Mouse (Mus musculus): ENCODE data around the gene Srd5a1. TPM values are rescaled to one million over a fixed set of nuclear protein-coding genes. Genes with fewer than 3 reads are reported as not detected.
A peak's percentile ranks its signal among the peaks of the same experiment; 100 is the strongest.
"Not testable (repeated sequence)": the region's sequence is repeated elsewhere in the genome, so short reads cannot be mapped to it uniquely, and the experiment has no call there.

The Srd5a1 gene
- polyA plus RNA-seq, 1 experiment from 2014 or later, result 28.7 TPM

- Histone ChIP-seq H3K9me3 (replicated peaks; ENCODE audit: low read length) (no peaks in the 10 kb centered on the region), H3K4me2 (ENCODE audit: low read length) (no peak overlapping the region), H3K27ac (no peak overlapping the region), H3K9ac (ENCODE audit: low read depth, low read length) (no peak overlapping the region), H3K27me3 (ENCODE audit: insufficient read depth, low read length) (no peaks in the 10 kb centered on the region), H3K4me1 (replicated peaks; ENCODE audit: insufficient read depth, low read length) (no peaks in the 10 kb centered on the region), H3K36me3 (ENCODE audit: insufficient read depth, low read length) (peaks cover 45% of the 10 kb centered on the region), H3K4me3 (replicated peaks; ENCODE audit: low read depth, low read length) (no peak overlapping the region)
- WGBS, result 70% methylated on average over 6 of the region's 6 CpGs
- no peak for TF ChIP-seq CTCF (IDR thresholded peaks at IDR 0.05; ENCODE audit: low read depth)
- ATAC-seq (replicated peaks; ENCODE audit: low FRiP score, low read depth) (no peak), DNase-seq (ENCODE audit: low spot score) (no peak)
Observed at GRCm38 (mm10) chr13:69636816-69637215, 25.6 kb upstream of the Srd5a1 start.

- TF ChIP-seq CTCF (IDR thresholded peaks at IDR 0.05; ENCODE audit: low read depth), result no peak
- 89% methylated on average over 3 of the region's 3 CpGs for WGBS
- ATAC-seq (replicated peaks; ENCODE audit: low FRiP score, low read depth), result peak; percentile 36; the same call in 1 of the 2 replicates
Observed at GRCm38 (mm10) chr13:69636375-69636774, 25.1 kb upstream of the Srd5a1 start.

GRCm38 (mm10) chr13:69635836-69636235, 24.6 kb upstream of the Srd5a1 start:
- H3K27me3 ChIP-seq (ENCODE audit: insufficient read depth, low read length); H3K4me1 ChIP-seq (replicated peaks; ENCODE audit: insufficient read depth, low read length); H3K9me3 ChIP-seq (replicated peaks; ENCODE audit: low read length); ATAC-seq (replicated peaks; ENCODE audit: low FRiP score, low read depth); H3K9ac ChIP-seq (ENCODE audit: low read depth, low read length); H3K27ac ChIP-seq; H3K4me2 ChIP-seq (ENCODE audit: low read length); DNase-seq (ENCODE audit: low spot score); H3K4me3 ChIP-seq (replicated peaks; ENCODE audit: low read depth, low read length): not testable (repeated sequence)
- WGBS, result 95% methylated on average over 7 of the region's 7 CpGs
- H3K36me3 ChIP-seq (ENCODE audit: insufficient read depth, low read length), result peaks cover 54% of the 10 kb centered on the region

More at GRCm38 (mm10) chr13:69636375-69636774, 25.1 kb upstream of the Srd5a1 start:
- H3K27ac ChIP-seq, result no peak overlapping the region
- no peak overlapping the region for H3K9ac ChIP-seq (ENCODE audit: low read depth, low read length)
- no peaks in the 10 kb centered on the region for H3K4me1 ChIP-seq (replicated peaks; ENCODE audit: insufficient read depth, low read length)
- peaks cover 49% of the 10 kb centered on the region for H3K36me3 ChIP-seq (ENCODE audit: insufficient read depth, low read length)
- DNase-seq (ENCODE audit: low spot score), result no peak
- no peak overlapping the region for H3K4me2 ChIP-seq (ENCODE audit: low read length)
- no peaks in the 10 kb centered on the region for H3K9me3 ChIP-seq (replicated peaks; ENCODE audit: low read length)
- H3K4me3 ChIP-seq (replicated peaks; ENCODE audit: low read depth, low read length), result no peak overlapping the region
- no peaks in the 10 kb centered on the region for H3K27me3 ChIP-seq (ENCODE audit: insufficient read depth, low read length)

- Histone ChIP-seq H3K9me3 (replicated peaks; ENCODE audit: low read length) (no peaks in the 10 kb centered on the region), H3K4me2 (ENCODE audit: low read length) (no peak overlapping the region), H3K4me1 (replicated peaks; ENCODE audit: insufficient read depth, low read length) (no peaks in the 10 kb centered on the region), H3K27ac (no peak overlapping the region), H3K36me3 (ENCODE audit: insufficient read depth, low read length) (peaks cover 66% of the 10 kb centered on the region), H3K4me3 (replicated peaks; ENCODE audit: low read depth, low read length) (no peak overlapping the region), H3K27me3 (ENCODE audit: insufficient read depth, low read length) (no peaks in the 10 kb centered on the region), H3K9ac (ENCODE audit: low read depth, low read length) (no peak overlapping the region)
- no peak for DNase-seq (ENCODE audit: low spot score)
- no peak for ATAC-seq (replicated peaks; ENCODE audit: low FRiP score, low read depth)
- 95% methylated on average over 2 of the region's 2 CpGs for WGBS
- no peak for TF ChIP-seq CTCF (IDR thresholded peaks at IDR 0.05; ENCODE audit: low read depth)
Observed at GRCm38 (mm10) chr13:69633988-69634387, 22.7 kb upstream of the Srd5a1 start.

GRCm38 (mm10) chr13:69633551-69633950, 22.3 kb upstream of the Srd5a1 start:
- Histone ChIP-seq H3K27me3 (ENCODE audit: insufficient read depth, low read length) (no peaks in the 10 kb centered on the region), H3K27ac (no peak overlapping the region), H3K4me1 (replicated peaks; ENCODE audit: insufficient read depth, low read length) (no peaks in the 10 kb centered on the region), H3K4me2 (ENCODE audit: low read length) (no peak overlapping the region), H3K4me3 (replicated peaks; ENCODE audit: low read depth, low read length) (no peak overlapping the region), H3K9me3 (replicated peaks; ENCODE audit: low read length) (no peaks in the 10 kb centered on the region), H3K9ac (ENCODE audit: low read depth, low read length) (no peak overlapping the region), H3K36me3 (ENCODE audit: insufficient read depth, low read length) (peaks cover 71% of the 10 kb centered on the region)
- no peak for TF ChIP-seq CTCF (IDR thresholded peaks at IDR 0.05; ENCODE audit: low read depth)
- ATAC-seq (replicated peaks; ENCODE audit: low FRiP score, low read depth), result no peak
- 92% methylated on average over 9 of the region's 9 CpGs for WGBS
- DNase-seq (ENCODE audit: low spot score), result no peak

- ATAC-seq (replicated peaks; ENCODE audit: low FRiP score, low read depth), result no peak
- Histone ChIP-seq H3K27me3 (ENCODE audit: insufficient read depth, low read length) (no peaks in the 10 kb centered on the region), H3K4me1 (replicated peaks; ENCODE audit: insufficient read depth, low read length) (no peaks in the 10 kb centered on the region), H3K4me2 (ENCODE audit: low read length) (no peak overlapping the region), H3K9ac (ENCODE audit: low read depth, low read length) (no peak overlapping the region), H3K4me3 (replicated peaks; ENCODE audit: low read depth, low read length) (no peak overlapping the region), H3K9me3 (replicated peaks; ENCODE audit: low read length) (no peaks in the 10 kb centered on the region), H3K36me3 (ENCODE audit: insufficient read depth, low read length) (peaks cover 79% of the 10 kb centered on the region), H3K27ac (no peak overlapping the region)
- DNase-seq (ENCODE audit: low spot score), result no peak
- TF ChIP-seq CTCF (IDR thresholded peaks at IDR 0.05; ENCODE audit: low read depth), result no peak
- WGBS, result 63% methylated on average over 4 of the region's 4 CpGs
Observed at GRCm38 (mm10) chr13:69631659-69632058, 20.4 kb upstream of the Srd5a1 start.

- TF ChIP-seq CTCF (IDR thresholded peaks at IDR 0.05; ENCODE audit: low read depth), result no peak
Observed at GRCm38 (mm10) chr13:69631111-69631510, 19.9 kb upstream of the Srd5a1 start.

More at GRCm38 (mm10) chr13:69631111-69631510, 19.9 kb upstream of the Srd5a1 start:
- H3K27me3 ChIP-seq (ENCODE audit: insufficient read depth, low read length), result no peaks in the 10 kb centered on the region
- H3K9ac ChIP-seq (ENCODE audit: low read depth, low read length), result no peak overlapping the region
- no peak overlapping the region for H3K4me3 ChIP-seq (replicated peaks; ENCODE audit: low read depth, low read length)
- peaks cover 85% of the 10 kb centered on the region for H3K36me3 ChIP-seq (ENCODE audit: insufficient read depth, low read length)
- H3K4me1 ChIP-seq (replicated peaks; ENCODE audit: insufficient read depth, low read length), result no peaks in the 10 kb centered on the region
- DNase-seq (ENCODE audit: low spot score) (no peak), ATAC-seq (replicated peaks; ENCODE audit: low FRiP score, low read depth) (no peak)
- 86% methylated on average over 3 of the region's 3 CpGs for WGBS
- no peak overlapping the region for H3K27ac ChIP-seq
- H3K4me2 ChIP-seq (ENCODE audit: low read length), result no peak overlapping the region
- H3K9me3 ChIP-seq (replicated peaks; ENCODE audit: low read length), result no peaks in the 10 kb centered on the region
